Mouse (Mus musculus) olfactory bulb, adult 2 months (tissue): ENCODE measurements around the gene Klk6.

Experiments used
- CTCF ChIP-seq: fragments of 200-500 bp; IDR thresholded peaks from 2 replicates; pipeline ENCODE4 v1.5.1; 2012; ENCODE audit warnings: low read depth, mild to moderate bottlenecking, low read length, moderate library complexity; ENCODE audit not compliant: insufficient read depth
- POLR2A ChIP-seq: fragments of 200-500 bp; IDR thresholded peaks from 2 replicates; pipeline ENCODE4 v1.6.1; 2012; ENCODE audit warnings: mild to moderate bottlenecking, low read depth, low read length, moderate library complexity; ENCODE audit not compliant: insufficient read depth

DNA sequence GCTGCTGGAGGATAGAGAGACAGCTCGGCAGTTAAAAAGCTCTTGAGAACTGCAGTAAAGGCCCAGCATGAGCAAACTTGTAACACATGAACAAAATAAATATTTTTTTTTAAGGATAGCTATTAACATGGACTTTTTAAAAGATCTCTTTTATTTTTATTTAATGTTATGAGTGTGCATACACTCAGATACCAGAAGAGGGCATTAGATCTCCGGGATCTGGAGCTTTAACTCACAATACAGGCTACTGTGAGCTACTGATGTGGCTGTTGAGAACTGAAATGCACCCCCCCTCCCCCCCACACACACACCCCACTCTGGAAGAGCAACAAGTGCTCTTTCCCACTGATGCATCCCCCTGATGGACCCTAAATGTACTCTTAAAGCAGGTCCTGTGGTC lies 35.0 kb upstream of the Klk6 start:
- TF ChIP-seq POLR2A (no peak), CTCF (no peak)
